Mouse (Mus musculus) 3T3-L1 (cell line): ENCODE measurements at regions not wholly inside any gene's neighbourhood (a gene's known extent, or its start where the extent isn't known, plus 50 kb on each side); places are given as distances from the start of the nearest gene placed in this dataset.

Experiments used
- DNase-seq: peaks from one replicate; pipeline ENCODE4 v3.0.0-alpha.2; 2015; ENCODE audit warnings: low read depth, low spot score

DNA sequence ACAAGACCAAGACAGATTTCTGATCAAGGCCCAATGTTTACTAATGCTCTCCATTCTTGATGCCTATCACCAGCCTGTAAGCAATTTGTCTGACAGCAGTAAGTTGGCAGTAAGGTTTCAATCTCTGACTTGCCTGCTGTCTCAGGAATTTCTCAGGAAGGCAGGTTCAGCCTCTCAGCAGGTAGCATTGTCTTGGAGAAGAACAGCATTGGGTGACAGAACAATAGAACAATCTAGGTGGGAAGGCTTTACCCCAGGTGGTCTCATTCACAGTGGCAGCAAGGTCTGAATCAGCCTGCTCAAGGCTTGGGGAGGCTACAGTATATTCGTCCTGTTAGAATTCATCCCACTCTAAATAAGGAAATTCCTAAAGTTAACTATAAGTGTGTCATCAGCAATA, 81.2 kb upstream of the Chordc1 start:
- no peak for DNase-seq

DNA sequence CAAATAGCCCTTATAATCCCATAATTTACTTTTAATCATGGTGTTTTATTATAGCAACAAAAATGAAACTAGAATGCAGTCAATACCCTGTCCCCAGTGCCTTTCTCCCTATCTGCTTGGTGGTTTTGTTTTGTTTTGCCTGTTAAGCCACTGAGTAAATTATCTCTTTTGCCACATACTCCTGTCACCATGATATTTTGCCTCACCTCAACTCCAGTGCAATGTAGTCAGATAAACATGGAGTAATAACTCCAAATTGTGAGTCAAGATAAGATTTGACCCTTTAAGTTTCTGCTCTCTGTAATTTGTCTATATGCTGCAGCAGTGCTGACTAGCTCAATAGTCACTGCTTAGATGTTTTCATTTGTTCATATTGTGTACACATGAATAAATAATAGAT, 65.3 kb upstream of the Chordc1 start:
- no peak for DNase-seq

DNA sequence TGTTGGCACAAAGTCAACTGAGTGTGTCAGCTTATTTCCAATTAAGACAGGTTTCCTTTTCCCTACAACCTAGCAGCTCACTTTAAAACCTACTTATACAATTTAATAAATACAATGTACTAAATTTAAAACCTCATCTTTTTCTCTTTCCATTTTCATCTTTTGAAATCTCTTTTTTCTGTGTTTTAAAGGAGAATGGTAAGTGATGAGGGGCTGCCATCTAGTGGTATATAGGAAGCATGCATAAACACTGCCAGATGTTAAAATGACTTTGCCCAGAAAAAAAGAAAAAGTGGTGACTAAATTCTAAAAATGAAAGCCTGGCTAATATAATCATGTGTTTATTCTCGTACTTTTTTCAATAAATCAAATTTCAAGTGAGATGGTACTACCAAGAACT, 62.0 kb upstream of the Chordc1 start:
- peak; percentile 54 for DNase-seq
